Mouse (Mus musculus) heart, embryonic 15.5 days (tissue): ENCODE data around the gene Cox8b. TPM values are rescaled to one million over a fixed set of nuclear protein-coding genes. Genes with fewer than 3 reads are reported as not detected.

Experiments used
- ATAC-seq: fragments of 200-750 bp; cut with Nextera tagmentation; replicated peaks from 2 replicates; pipeline ENCODE4 v1.8.0; 2017; ENCODE audit warnings: low read depth, moderate TSS enrichment; ENCODE audit not compliant: insufficient number of reproducible peaks, insufficient read depth, low FRiP score
- H3K27ac ChIP-seq: fragments of 300-500 bp; sonication (generic); 2 replicates; pipeline ENCODE4 v1.5.1; 2015; ENCODE audit warnings: mild to moderate bottlenecking, inconsistent platforms
- H3K27me3 ChIP-seq: fragments of 300-500 bp; sonication (generic); 2 replicates; pipeline ENCODE4 v1.6.1; 2015; ENCODE audit warnings: inconsistent platforms
- H3K36me3 ChIP-seq: fragments of 300-500 bp; sonication (generic); 2 replicates; pipeline ENCODE4 v1.6.1; 2015; ENCODE audit warnings: mild to moderate bottlenecking, inconsistent platforms
- H3K4me1 ChIP-seq: fragments of 300-500 bp; sonication (generic); replicated peaks from 2 replicates; pipeline ENCODE4 v1.6.1; 2015; ENCODE audit warnings: inconsistent platforms
- H3K4me2 ChIP-seq: fragments of 300-500 bp; sonication (generic); 2 replicates; pipeline ENCODE4 v1.6.1; 2015; ENCODE audit warnings: inconsistent platforms, mild to moderate bottlenecking, moderate library complexity
- H3K4me3 ChIP-seq: fragments of 300-500 bp; sonication (generic); 2 replicates; pipeline ENCODE4 v1.5.1; 2015; ENCODE audit warnings: mild to moderate bottlenecking, inconsistent platforms
- H3K9ac ChIP-seq: fragments of 300-500 bp; sonication (generic); 2 replicates; pipeline ENCODE4 v1.6.1; 2015; ENCODE audit warnings: mild to moderate bottlenecking, inconsistent platforms
- H3K9me3 ChIP-seq: fragments of 300-500 bp; sonication (generic); replicated peaks from 2 replicates; pipeline ENCODE4 v1.6.1; 2016; ENCODE audit warnings: inconsistent platforms
- WGBS: fragments of 180-500 bp; shearing (Covaris S2); methylation state at CpG from one replicate; pipeline ENCODE4 v1.1.7; 2015; ENCODE audit warnings: mixed read lengths; 5-methylcytosine and 5-hydroxymethylcytosine counted together
- polyA plus RNA-seq: library from polyadenylated mRNA; unstranded; fragments of >200 nt; fragmentation: Nextera tagmentation; extraction: Ambion mirVana; gene quantifications from 2 replicates; pipeline ENCODE4 v1.2.1, GENCODE M21; 2015

Gene Cox8b
- polyA plus RNA-seq, 1 experiment from 2014 or later, result 515 TPM

DNA sequence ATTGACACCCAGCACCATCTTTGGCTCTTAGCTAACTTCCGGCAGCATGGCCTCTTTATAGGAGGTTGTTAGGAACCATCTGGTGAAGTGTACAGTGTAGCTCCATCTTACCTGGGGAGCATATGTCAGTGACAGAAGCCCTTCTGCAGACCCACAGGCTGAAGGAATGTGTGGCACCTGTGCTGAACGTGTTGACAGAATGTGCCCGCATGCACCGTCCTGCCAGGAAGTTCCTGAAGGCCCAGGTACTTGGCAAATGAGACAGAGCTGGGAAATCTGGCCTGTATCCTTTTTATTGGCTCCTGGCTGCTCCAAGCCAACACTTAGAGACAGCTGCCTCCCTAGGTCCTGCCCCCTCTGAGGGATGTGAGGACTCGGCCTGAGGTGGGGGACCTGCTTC lies 39.5 kb downstream of the Cox8b start:
- no peak overlapping the region for H3K4me3 ChIP-seq
- no peak overlapping the region for H3K4me2 ChIP-seq
- H3K9ac ChIP-seq, result no peak overlapping the region
- H3K36me3 ChIP-seq, result peaks cover 62% of the 10 kb centered on the region
- 90% methylated on average over 5 of the region's 5 CpGs for WGBS
- H3K27ac ChIP-seq, result no peak overlapping the region
- peaks cover 20% of the 10 kb centered on the region for H3K4me1 ChIP-seq
- H3K9me3 ChIP-seq, result no peaks in the 10 kb centered on the region
- H3K27me3 ChIP-seq, result no peaks in the 10 kb centered on the region
- no peak for ATAC-seq

DNA sequence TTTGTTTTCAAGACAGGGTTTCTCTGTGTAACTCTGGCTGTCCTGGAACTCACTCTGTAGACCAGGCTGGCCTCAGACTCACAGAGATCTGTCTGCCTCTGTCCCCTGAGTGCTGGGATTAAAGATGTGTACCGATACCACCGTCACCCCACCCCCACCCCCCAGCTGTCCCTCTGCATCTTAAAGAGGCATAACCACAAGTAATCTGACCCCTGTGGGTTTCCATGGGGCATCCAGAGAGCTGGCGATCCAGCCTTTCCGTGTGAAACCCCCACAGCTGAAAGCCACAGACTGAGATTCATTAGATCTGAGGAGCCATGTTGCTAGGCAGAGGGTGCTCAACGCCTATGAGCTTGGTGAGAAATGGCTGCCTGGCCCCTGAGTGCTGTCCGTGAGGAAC lies 40.2 kb downstream of the Cox8b start:
- 75% methylated on average over 6 of the region's 6 CpGs for WGBS
- H3K36me3 ChIP-seq, result peaks cover 58% of the 10 kb centered on the region

DNA sequence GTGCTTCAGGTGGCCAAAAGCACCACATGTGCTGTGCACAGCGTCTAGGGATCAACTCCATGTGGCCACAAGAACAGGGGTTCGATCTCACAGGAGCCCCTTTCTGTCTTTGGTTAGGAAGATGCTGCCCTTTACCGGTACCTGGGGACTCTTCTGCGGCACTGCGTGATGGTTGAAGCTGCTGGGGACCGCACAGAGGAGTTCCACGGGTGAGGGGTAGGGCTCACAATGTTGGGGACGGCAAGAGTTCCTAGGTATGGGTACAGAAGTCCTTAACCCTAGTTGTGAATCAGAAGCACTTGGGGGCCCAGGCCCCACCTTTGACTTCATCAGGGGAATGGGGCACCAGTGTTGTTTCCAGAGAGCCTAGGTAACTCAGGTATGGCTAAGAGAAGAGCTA lies 41.5 kb downstream of the Cox8b start:
- ATAC-seq, result no peak
- WGBS, result 90% methylated on average over 8 of the region's 8 CpGs
- Histone ChIP-seq H3K27me3 (no peaks in the 10 kb centered on the region), H3K9ac (peak overlapping the region; percentile 95; the same call in 1 of the 2 replicates), H3K4me1 (peaks cover 32% of the 10 kb centered on the region), H3K36me3 (peaks cover 55% of the 10 kb centered on the region), H3K4me3 (peak overlapping the region; percentile 97), H3K9me3 (no peaks in the 10 kb centered on the region), H3K27ac (no peak overlapping the region), H3K4me2 (peak overlapping the region; percentile 95)

More for the DNA sequence above, 40.2 kb downstream of the Cox8b start:
- no peak for ATAC-seq
- Histone ChIP-seq H3K4me2 (no peak overlapping the region), H3K27ac (no peak overlapping the region), H3K4me3 (no peak overlapping the region), H3K9ac (no peak overlapping the region), H3K27me3 (no peaks in the 10 kb centered on the region), H3K4me1 (peaks cover 27% of the 10 kb centered on the region), H3K9me3 (no peaks in the 10 kb centered on the region)

DNA sequence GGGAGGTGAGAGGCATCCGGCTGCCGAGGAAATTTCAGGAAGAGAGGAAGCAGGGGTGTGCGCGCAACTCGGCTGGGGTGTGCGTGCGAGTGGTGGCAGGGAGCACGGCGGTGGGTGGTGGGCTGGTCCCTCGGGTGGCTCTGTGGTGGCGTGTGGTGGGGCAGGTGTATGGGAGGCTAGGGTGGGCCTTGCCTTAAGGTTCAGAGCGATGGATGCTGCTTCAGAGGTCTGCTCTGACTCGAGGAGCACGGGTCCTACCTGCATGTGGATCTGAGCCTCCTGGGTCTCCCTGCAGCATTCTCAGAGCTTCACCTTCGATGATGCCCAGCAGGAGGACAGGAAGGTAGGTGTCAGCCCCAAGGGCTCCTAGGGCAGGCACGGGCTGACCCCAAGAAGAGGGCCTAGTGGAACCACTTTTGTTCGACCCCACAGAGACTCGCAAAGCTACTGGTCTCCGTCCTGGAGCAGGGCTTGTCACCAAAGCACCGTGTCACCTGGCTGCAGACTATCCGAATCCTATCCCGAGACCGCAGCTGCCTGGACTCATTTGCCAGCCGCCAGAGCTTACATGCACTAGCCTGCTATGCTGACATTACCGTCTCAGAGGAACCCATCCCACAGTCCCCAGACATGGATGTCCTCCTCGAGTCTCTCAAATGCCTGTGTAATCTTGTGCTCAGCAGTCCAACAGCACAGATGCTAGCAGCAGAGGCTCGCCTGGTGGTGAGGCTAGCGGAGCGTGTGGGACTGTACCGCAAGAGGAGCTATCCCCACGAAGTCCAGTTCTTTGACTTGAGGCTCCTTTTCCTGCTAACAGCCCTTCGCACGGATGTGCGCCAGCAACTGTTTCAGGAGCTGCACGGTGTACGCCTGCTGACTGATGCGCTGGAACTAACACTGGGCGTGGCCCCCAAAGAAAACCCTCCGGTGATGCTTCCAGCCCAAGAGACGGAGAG lies 42.4 kb downstream of the Cox8b start, which contains the start of gene Bet1l:
Gene Bet1l, minus strand, starts transcription at position 28 of the 956 bp plus-strand sequence.
- no peaks in the 10 kb centered on the region for H3K9me3 ChIP-seq
- H3K4me3 ChIP-seq, result peak within 1 kb of the TSS; percentile 97
- H3K4me2 ChIP-seq, result peak within 1 kb of the TSS; percentile 95
- peak within 1 kb of the TSS; percentile 95 for H3K27ac ChIP-seq
- peaks cover 32% of the 10 kb centered on the region for H3K4me1 ChIP-seq
- H3K36me3 ChIP-seq, result peaks cover 55% of the 10 kb centered on the region
- ATAC-seq, result 0 out of 2 replicates have a peak, but pooled peaks have one; percentile 4
- peak within 1 kb of the TSS; percentile 95 for H3K9ac ChIP-seq
- H3K27me3 ChIP-seq, result no peaks in the 10 kb centered on the region
- WGBS, result 28% methylated on average over 40 of the region's 40 CpGs

DNA sequence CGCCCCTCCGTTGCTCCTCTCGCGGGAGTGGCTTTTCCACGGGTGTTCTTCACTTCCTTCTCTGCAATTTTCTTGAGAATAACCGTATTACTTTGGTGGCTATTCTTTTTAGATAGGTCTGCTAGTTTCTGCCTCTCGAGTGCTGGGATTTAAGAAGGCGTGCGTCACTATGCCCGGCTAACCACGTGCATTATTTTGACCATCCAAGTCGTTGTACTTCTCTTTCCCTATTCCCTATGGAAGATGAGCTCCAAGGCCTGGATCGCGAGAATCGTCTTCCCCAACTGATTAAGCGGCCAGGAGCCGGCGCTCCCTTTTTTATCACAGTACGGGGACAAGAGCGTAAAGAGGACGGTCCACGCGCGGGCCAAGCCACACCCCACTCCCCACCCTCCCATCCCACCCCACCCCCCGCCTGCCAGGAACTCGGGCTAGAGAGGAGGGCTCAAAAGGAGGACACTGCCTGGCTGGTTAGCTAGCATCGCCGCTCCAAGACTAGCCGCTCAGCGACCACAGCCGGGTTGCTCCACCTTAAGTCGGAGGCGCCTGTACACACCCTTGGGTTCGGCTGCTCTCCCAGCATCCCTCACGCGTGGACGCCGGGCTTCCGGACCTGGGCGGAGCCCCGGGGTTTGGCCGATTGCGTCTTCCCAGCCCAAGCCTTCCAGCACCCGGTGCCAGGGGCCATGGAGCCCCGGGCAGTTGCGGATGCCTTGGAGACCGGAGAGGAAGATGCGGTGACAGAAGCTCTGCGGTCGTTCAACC lies 43.3 kb downstream of the Cox8b start, which contains the start of gene Ric8a:
Gene Ric8a, plus strand, starts transcription at position 173 of the 765 bp plus-strand sequence.
- Histone ChIP-seq H3K27ac (peak within 1 kb of the TSS; percentile 95), H3K27me3 (no peaks in the 10 kb centered on the region), H3K4me3 (peak within 1 kb of the TSS; percentile 97), H3K4me2 (peak within 1 kb of the TSS; percentile 95), H3K36me3 (peaks cover 55% of the 10 kb centered on the region), H3K9me3 (no peaks in the 10 kb centered on the region), H3K9ac (peak within 1 kb of the TSS; percentile 95), H3K4me1 (peaks cover 32% of the 10 kb centered on the region)
- under 1% methylated on average over 50 of the region's 50 CpGs for WGBS
- peak; percentile 82 for ATAC-seq

DNA sequence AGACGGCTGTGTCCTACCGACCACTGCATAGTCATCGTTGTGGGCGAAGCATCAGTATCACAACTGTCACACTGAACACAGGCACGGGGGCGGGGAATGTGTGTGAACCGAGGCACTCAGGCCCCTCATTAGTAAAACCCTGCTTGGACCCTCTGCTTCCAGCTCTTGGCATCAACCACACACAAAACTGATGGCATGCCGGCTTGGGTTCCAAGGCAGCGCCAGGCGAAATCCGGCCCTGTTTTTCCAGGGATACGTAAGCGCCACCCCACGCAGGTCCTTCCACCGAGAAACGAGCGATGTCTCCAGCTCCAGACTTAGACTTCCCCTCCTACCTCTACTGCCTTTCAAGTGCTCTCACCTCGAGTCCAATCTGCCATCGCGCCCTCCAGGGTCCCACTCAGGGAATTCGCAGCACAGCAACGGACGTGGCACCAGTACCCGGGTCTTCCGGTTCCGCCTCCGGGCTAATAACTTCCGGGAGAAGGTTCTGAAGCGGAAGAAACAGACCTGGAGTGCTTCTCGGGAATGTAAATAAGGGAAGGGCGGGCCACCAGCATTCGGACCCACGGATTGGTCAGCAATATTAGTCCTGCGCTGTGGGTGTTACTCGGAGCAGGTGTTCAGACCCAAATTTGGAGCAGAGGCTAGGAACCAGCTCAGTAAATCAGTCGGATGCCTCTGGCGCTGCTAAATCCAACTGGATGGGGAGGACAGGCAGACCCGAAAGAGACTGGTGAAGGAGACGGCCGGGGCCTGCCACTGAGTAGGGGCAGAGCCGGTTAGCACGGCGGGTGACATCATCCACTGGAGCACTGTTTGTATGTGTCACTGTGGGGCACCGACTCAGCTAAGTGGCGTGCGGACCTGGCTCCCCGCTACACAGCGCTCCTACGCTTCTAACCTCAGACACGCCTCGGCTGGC lies 44.1 kb downstream of the Cox8b start, which contains the start of gene Gm45785:
Gene Gm45785, minus strand, starts transcription at position 472 of the 925 bp plus-strand sequence.
- WGBS, result under 1% methylated on average over 51 of the region's 51 CpGs
- H3K36me3 ChIP-seq, result peaks cover 53% of the 10 kb centered on the region
- peak; percentile 78 for ATAC-seq

DNA sequence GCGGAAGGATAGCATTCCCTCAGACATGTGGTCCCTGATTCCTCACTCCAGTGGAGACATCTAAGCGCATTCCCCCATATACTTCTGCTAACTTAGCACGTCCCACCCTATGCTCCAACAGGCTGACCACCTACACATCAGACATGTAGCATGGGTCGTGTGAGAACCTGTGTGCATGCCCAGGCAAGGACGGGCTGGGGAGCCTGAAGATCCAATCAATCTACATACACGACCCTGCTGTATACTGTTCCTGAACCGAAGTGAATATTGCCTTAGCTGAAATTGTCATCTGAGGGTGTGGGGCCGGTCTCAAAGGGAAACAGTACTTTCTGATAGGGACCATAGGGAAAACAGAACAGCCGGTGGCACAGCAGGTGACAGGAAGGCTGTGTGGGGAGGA lies 45.1 kb downstream of the Cox8b start:
- H3K36me3 ChIP-seq, result peaks cover 45% of the 10 kb centered on the region
- no peak for ATAC-seq
- H3K4me1 ChIP-seq, result peaks cover 32% of the 10 kb centered on the region
- 70% methylated on average over 9 of the region's 9 CpGs for WGBS
- peak overlapping the region; percentile 95 for H3K4me2 ChIP-seq
- H3K4me3 ChIP-seq, result peak overlapping the region; percentile 97
- H3K27ac ChIP-seq, result peak overlapping the region; percentile 95; the same call in 1 of the 2 replicates
- H3K9me3 ChIP-seq, result no peaks in the 10 kb centered on the region
- H3K27me3 ChIP-seq, result no peaks in the 10 kb centered on the region
- peak overlapping the region; percentile 95 for H3K9ac ChIP-seq

More for the DNA sequence above, 44.1 kb downstream of the Cox8b start, which contains the start of gene Gm45785:
- H3K4me2 ChIP-seq, result peak within 1 kb of the TSS; percentile 95
- peaks cover 32% of the 10 kb centered on the region for H3K4me1 ChIP-seq
- H3K9me3 ChIP-seq, result no peaks in the 10 kb centered on the region
- H3K9ac ChIP-seq, result peak within 1 kb of the TSS; percentile 95
- no peaks in the 10 kb centered on the region for H3K27me3 ChIP-seq
- H3K4me3 ChIP-seq, result peak within 1 kb of the TSS; percentile 97
- peak within 1 kb of the TSS; percentile 95 for H3K27ac ChIP-seq

DNA sequence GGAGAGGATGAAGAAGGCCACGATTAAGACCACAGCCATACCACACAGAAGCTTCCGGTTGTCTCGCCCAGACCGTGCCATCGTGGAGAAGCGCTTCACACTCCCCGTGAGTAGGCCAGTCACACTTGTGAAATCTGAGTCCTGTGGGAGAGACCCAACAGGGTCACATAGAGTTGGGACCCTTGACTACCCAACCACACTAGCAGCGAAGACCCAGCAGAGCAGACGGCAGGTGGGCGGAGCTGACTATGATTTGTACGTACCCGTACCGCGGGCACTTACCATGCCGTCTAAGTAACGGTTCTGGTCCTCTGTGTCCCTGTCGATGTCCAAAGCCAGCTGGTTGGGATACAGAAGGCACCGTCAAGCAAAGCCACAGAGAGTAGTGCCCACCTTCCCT lies 45.8 kb downstream of the Cox8b start:
- Histone ChIP-seq H3K4me1 (peaks cover 29% of the 10 kb centered on the region), H3K27me3 (no peaks in the 10 kb centered on the region), H3K36me3 (peaks cover 38% of the 10 kb centered on the region), H3K4me2 (no peak overlapping the region), H3K4me3 (no peak overlapping the region; the same call in 1 of the 2 replicates), H3K9me3 (no peaks in the 10 kb centered on the region), H3K9ac (no peak overlapping the region), H3K27ac (no peak overlapping the region)
- 89% methylated on average over 18 of the region's 18 CpGs for WGBS
- no peak for ATAC-seq

DNA sequence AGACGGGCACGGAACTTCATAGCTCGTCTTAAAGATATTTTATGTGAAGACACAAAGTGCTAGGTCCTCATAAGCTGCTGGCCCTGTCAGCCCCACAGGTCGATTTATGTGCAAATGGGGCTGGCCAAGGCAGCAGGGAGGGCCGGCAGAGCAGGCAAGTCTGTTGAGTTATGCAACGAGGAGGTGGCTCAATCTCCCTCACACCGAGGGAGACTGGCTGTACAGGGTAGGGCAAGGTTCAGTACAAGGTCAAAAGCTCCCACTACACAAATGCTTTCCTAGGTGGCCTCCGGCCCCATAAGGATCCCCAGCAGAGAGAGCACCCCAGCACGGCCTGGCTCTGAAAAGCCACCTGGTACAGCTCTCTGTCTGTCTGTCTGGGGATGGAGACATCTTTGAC lies 46.9 kb downstream of the Cox8b start:
- ATAC-seq, result no peak
- 81% methylated on average over 9 of the region's 9 CpGs for WGBS

DNA sequence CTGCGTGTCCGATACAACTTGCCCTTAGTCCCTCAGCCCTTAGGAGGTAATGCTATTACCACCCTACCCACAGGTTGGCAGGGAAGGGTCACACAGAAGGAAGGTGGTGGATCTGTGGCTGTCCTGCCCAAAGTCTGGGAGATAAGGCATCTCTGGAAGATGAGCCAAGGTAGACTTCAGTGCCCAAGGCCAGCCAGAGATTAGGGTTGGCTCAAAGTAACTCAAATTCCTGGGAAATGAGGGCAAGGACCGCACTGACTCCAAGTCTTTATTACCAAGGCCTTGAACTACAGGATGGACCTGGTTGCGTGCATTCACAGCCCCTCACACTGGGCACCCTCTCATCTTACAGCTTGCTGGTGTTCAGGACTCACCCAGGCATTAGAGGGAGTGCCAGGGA lies 48.3 kb downstream of the Cox8b start:
- Histone ChIP-seq H3K4me3 (no peak overlapping the region), H3K4me1 (peaks cover 19% of the 10 kb centered on the region), H3K4me2 (no peak overlapping the region), H3K9me3 (no peaks in the 10 kb centered on the region), H3K27ac (no peak overlapping the region), H3K27me3 (no peaks in the 10 kb centered on the region), H3K9ac (no peak overlapping the region), H3K36me3 (peaks cover 32% of the 10 kb centered on the region)
- no peak for ATAC-seq
- WGBS, result 96% methylated on average over 4 of the region's 4 CpGs

More for the DNA sequence above, 46.9 kb downstream of the Cox8b start:
- Histone ChIP-seq H3K36me3 (peaks cover 32% of the 10 kb centered on the region), H3K27me3 (no peaks in the 10 kb centered on the region), H3K9ac (no peak overlapping the region), H3K4me1 (peaks cover 20% of the 10 kb centered on the region), H3K4me2 (no peak overlapping the region), H3K4me3 (no peak overlapping the region), H3K27ac (no peak overlapping the region), H3K9me3 (no peaks in the 10 kb centered on the region)
